Mouse (Mus musculus) c-Kit-positive CD71-positive TER-119-negative erythroid progenitor cells, embryonic 14.5 days (primary cell): ENCODE data around the gene Cnrip1.

ENCODE experiments used
- DNase-seq: peaks from one replicate; pipeline ENCODE4 v3.0.0-alpha.2; 2013; ENCODE audit warnings: low read depth

Gene Cnrip1

DNA sequence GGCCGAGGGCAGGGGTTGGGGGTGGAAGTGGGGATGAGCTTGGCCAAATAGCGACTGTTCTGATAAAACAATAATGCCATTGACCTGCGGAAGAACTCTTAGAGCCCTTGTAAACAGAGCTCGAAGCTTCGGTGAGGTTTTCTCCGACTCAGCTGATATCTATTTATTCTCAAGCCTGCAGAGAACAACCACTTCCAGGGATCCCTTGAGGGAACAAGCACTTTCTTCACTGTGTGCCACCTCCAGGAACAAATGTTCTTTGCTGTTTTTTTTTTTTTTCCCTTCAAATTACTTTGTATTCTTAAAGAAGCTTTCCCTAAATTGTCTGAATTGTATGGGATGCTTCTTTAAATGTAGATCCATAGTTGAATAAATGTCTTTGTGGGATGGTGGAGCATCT, 56.0 kb downstream of the Cnrip1 start:
- no peak for DNase-seq

DNA sequence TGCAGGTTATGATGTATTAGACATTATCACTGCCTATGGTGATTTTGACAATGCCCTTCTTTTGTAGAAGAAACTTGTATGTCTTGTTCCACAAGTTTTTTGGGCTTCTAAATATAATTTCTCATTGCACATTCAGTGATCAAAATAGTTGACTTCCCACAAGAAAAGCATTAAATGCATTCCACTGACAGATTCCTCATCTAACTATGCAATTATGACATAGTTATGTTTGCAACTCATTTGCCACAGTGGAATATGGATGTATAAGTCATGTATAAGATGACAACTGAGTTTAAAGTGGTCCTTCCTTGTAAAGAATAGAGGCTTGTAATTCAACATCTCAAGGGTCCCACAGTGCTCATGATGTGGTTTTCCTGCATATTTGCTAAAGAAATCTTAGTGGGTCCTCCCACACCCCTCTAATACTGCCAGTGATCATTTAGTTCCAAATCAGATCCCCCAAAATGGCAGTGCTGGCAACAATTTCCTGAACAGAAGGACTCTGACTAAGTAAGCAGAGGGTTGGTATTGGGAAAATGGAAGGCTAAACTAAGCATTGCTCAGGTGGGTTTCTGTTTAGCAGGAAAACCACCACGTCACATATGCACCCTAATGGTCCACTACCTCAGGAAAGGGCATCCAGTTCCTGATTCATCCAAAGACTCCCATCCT, 61.2 kb downstream of the Cnrip1 start:
- no peak for DNase-seq

DNA sequence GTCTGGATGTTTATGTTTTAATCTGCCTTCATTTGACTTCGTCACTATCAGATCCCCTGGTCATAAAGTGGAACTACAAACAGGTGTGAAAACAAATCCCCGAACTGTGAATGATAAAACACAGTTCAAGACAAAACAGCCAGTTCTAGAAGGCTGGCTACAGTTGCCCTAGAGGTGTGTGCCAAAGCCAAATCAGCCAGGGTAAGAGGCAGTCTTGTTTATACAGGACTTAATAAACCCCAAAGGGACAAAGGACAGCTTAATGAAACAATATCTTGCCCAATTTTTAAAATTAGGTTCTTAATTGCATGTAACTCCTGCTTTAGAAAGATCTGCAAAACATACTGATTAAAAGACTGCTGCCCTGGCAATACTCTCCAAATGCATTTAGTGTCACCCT, 75.0 kb downstream of the Cnrip1 start:
- DNase-seq = no peak
